Mouse (Mus musculus): ENCODE data around the gene Vill. TPM values are rescaled to one million over a fixed set of nuclear protein-coding genes. Genes with fewer than 3 reads are reported as not detected.

The Vill gene
- 2.3 to 6.7 TPM (median 5.2 TPM) in 4 replicates for total RNA-seq (2023; ENCODE audit: inconsistent age)

DNA sequence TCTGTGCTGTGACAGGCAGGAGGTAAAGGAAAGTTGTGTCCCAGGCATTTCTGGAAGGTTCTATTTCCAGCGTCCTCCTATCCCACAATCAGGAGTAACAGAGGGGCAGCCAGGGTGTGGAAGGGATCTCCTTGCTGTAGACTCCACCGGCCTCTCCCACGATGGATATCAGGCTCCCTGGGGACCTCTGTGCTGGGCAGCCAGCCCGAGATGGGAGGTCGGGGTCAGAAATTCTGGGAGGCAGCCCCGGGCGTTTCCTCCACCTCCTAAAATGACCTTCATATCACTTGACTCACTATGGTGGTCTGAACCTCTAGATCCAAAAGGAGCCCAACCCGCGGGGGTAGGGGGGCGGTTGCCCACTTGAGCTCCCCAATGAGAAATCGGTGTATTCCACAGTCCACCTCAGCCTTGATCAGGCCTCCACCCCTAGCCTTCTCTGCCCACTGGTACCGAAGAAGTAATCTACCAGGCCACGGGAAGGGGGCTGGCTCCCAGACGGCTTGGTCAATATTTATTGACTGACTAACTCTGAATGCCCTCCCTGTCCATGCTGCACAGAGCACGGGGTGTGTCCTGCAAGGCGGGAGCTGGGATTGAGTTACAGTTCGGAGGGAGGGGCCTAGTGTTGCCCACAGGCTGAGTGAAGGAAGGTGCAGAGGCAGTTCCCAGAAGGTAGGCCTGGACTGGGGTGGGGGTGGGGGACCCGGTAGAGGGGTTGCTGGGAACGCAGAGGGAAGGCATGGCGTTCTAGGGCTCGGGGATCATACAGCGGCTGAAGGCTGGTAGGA, at the start of gene Vill:
Vill (plus strand) TSS at position 625 of the 791 bp plus-strand sequence.

GRCm38 (mm10) chr9:119093419-119094295, 41.1 kb downstream of the Vill start, which contains the start of gene Plcd1:
Gene Plcd1 (minus strand): TSS chr9:119093502.

DNA sequence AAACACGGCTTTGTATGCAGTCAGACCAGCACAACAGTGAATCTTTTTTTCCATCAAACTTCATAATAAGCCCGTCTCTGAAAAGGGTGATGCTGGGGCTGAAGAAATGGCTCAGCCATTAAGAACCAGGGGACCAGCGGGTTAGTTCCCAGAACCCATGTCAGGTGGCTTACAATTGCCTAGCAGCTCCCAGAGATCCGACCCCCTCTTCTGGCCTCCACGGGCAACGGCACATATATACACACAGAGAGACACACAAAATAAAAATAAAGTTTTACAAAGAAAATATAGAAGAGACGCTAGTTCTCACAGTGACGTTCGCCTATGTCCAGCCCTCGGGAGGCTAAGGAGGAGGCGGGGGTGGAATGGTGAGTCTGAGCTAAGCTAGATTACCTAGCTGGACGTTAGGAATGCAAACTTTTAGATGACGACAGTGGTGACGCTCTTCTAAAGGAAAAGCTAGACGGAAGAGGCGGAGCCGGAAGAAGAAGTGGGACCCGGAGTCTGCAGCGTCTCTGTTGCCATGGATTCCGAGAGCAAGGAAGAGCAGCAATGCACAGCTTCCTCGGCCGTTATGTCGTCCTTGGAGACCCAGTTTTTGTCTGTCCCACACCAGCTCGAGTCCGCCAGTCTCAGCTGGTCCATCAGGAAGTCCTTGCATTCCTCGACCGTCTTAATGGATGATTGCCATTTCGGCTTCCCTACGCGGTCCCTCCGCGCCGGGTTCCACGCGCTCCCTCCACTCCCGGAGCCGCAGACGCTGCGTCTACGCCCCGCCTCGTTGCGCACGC, 49.6 kb downstream of the Vill start, which contains the start of gene Dlec1:
Dlec1 (plus strand) TSS at position 487 of the 791 bp plus-strand sequence.

Other genes starting within 250 kb of the Vill start
- gene Ctdspl, start 126.3 kb upstream of the Vill start, total RNA-seq (2023; ENCODE audit: inconsistent age), result 0.39 to 0.72 TPM (median 0.39 TPM) in 3 of 4 replicates, not detected in the other
- gene Plcd1, start 40.7 kb downstream of the Vill start, total RNA-seq (2023; ENCODE audit: inconsistent age), result not detected in 4 replicates
- 0.27 to 0.61 TPM in 2 of 4 replicates, not detected in the others for gene Dlec1, start 49.7 kb downstream of the Vill start, total RNA-seq (2023; ENCODE audit: inconsistent age)
- 0.48 to 1.1 TPM (median 1.0 TPM) in 4 replicates for gene Acaa1b, start 104.3 kb downstream of the Vill start, total RNA-seq (2023; ENCODE audit: inconsistent age)
- not detected in 4 replicates for gene Gm47289, start 106.4 kb downstream of the Vill start, total RNA-seq (2023; ENCODE audit: inconsistent age)
- not detected in 4 replicates for gene Slc22a13, start 156.3 kb downstream of the Vill start, total RNA-seq (2023; ENCODE audit: inconsistent age)

Data from B cell, adult (primary cell).